ENCODE assay signal across 20 mouse cellular contexts in the genomic region with DNA sequence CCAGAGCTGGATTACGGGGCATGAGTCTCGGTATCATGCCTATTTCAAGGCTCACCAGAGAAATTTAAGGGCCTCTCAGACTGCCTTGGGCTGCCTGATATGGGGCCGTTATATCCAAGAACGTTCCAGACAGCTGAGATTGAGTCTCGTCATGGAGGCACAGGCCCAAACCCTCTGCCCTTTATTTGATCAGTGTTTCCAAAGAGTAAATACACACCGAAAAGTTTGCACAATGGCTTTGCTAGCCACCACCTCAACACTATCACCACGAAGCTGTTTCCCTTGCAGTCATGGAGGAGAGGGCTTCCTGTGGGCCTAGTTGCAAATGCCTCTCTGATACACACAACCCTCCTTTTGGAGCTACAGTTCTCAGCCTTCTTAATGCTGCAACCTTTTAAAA. TPM values are rescaled to one million over a fixed set of nuclear protein-coding genes. Genes with fewer than 3 reads are reported as not detected.
"Had no signal": no experiment of that assay in that cellular context is flagged by ENCODE, and none has a peak within 500 bp of the region (broad histone marks: within the 10 kb centered on the region; RNA-seq: fewer than 3 reads in every experiment).

No protein-coding gene starts in this region.

- ATAC-seq: midbrain, embryonic 16.5 days had no signal

- H3K36me3 ChIP-seq: midbrain, embryonic 10.5 days; midbrain, embryonic 12.5 days; neural tube, embryonic 13.5 days; neural tube, embryonic 15.5 days had no signal

- H3K27me3 ChIP-seq: midbrain, embryonic 12.5 days; neural tube, embryonic 13.5 days; neural tube, embryonic 15.5 days had no signal

- H3K9me3 ChIP-seq: midbrain, embryonic 10.5 days; midbrain, embryonic 12.5 days; neural tube, embryonic 13.5 days; neural tube, embryonic 15.5 days had no signal

- H3K9ac ChIP-seq: lung, embryonic 14.5 days; midbrain, embryonic 12.5 days; neural tube, embryonic 13.5 days; neural tube, embryonic 15.5 days had no signal

- H3K27ac ChIP-seq: midbrain, embryonic 10.5 days; midbrain, embryonic 12.5 days; neural tube, embryonic 13.5 days; neural tube, embryonic 15.5 days had no signal

- H3K4me2 ChIP-seq: lung, embryonic 14.5 days; midbrain, embryonic 12.5 days; neural tube, embryonic 13.5 days; neural tube, embryonic 15.5 days had no signal

- H3K4me1 ChIP-seq: midbrain, embryonic 12.5 days; neural tube, embryonic 13.5 days; neural tube, embryonic 15.5 days had no signal

- H3K4me3 ChIP-seq: midbrain, embryonic 10.5 days; midbrain, embryonic 12.5 days; myocyte; neural tube, embryonic 13.5 days; neural tube, embryonic 15.5 days had no signal

- DNase-seq: lung, adult 18-20 months; lung, embryonic 14.5 days; lung, postnatal 10 days; lung, postnatal 4 days; midbrain, embryonic 14.5 days; retina, postnatal 1 day; right cerebral cortex, adult 18-20 months; right cerebral cortex, postnatal 25 days; right cerebral cortex, postnatal 4 days; spleen, adult 18-20 months; thymus, adult 2 months; thymus, postnatal 25 days; thymus, postnatal 4 days had no signal

RNA-seq across cellular contexts. Expression of gene Cd6, which starts 5.8 kb away (rescaled TPM):
- polyA plus RNA-seq: midbrain, embryonic 10.5 days; midbrain, embryonic 12.5 days; midbrain, embryonic 14.5 days; midbrain, embryonic 16.5 days; myocyte; neural tube, embryonic 11.5 days; neural tube, embryonic 13.5 days; neural tube, embryonic 15.5 days had no signal
